Mouse (Mus musculus) heart, postnatal 0 days (tissue): ENCODE data around the gene Tbc1d13.

Experiments
- CTCF ChIP-seq: IDR thresholded peaks from 2 replicates; pipeline ENCODE4 v1.5.1; 2016; ENCODE audit warnings: antibody characterized with exemption, control low read depth, low read depth
- EP300 ChIP-seq: IDR thresholded peaks from 2 replicates; pipeline ENCODE4 v1.6.1; 2016; ENCODE audit warnings: antibody characterized with exemption, low read depth

GRCm38 (mm10) chr2:30171997-30172382, 38.4 kb downstream of the Tbc1d13 start:
- TF ChIP-seq CTCF (no peak), EP300 (no peak; the same call in 1 of the 2 replicates)
